Mouse (Mus musculus): ENCODE measurements at regions not wholly inside any gene's neighbourhood (a gene's known extent, or its start where the extent isn't known, plus 50 kb on each side); places are given as distances from the start of the nearest gene placed in this dataset.
"Not testable (repeated sequence)": the region's sequence is repeated elsewhere in the genome, so short reads cannot be mapped to it uniquely, and the experiment has no call there.

- H3K27me3 ChIP-seq: no peaks in the 10 kb centered on the region
- in situ Hi-C loops (cut with MboI; ENCODE audit: low pct_unique_long_range_greater_than_20kb): no loop called here
- TF ChIP-seq CTCF (IDR thresholded peaks at IDR 0.05): no peak
- DNase-seq (ENCODE audit: low read depth, low spot score) (no peak), ATAC-seq (no peak)
- CTCF ChIA-PET: no interaction called here
- POLR2A ChIA-PET: no interaction called here
Measured at GRCm38 (mm10) chr5:82024126-82024525, 1004.2 kb downstream of the Adgrl3 start.

GRCm38 (mm10) chr5:82034776-82035175 is 1014.8 kb downstream of the Adgrl3 start:
- no peak for TF ChIP-seq CTCF (IDR thresholded peaks at IDR 0.05)
- ChIA-PET CTCF (no interaction called here), POLR2A (no interaction called here)
- no peak for DNase-seq (ENCODE audit: low read depth, low spot score)
- in situ Hi-C loops (cut with MboI; ENCODE audit: low pct_unique_long_range_greater_than_20kb): no loop called here
- no peak for ATAC-seq
- H3K27me3 ChIP-seq: no peaks in the 10 kb centered on the region

DNA sequence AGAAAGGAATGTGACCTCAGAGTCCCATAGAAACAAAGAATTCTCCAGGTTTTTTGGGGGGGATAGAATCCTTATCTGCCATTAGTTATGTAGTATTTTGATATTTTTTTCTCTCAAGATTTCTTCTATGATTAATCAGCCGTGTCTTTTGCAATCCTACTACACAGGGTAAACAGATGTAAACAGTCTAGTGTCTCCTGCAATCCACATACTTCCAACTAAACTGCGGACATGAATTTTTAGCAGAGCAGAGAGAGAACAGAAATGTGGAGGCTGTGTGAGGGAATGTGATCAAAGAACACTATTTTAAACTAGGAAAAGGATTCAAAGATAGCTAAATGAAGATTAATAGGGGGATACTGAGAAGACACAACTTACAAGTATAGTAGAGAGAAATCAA is 1026.2 kb downstream of the Adgrl3 start:
- DNase-seq (ENCODE audit: low read depth, low spot score) (no peak), ATAC-seq (no peak)
- no peak for TF ChIP-seq CTCF (IDR thresholded peaks at IDR 0.05)
- in situ Hi-C loops (cut with MboI; ENCODE audit: low pct_unique_long_range_greater_than_20kb): no loop called here
- POLR2A ChIA-PET: no interaction called here
- CTCF ChIA-PET: no interaction called here
- peaks cover 3% of the 10 kb centered on the region for H3K27me3 ChIP-seq

DNA sequence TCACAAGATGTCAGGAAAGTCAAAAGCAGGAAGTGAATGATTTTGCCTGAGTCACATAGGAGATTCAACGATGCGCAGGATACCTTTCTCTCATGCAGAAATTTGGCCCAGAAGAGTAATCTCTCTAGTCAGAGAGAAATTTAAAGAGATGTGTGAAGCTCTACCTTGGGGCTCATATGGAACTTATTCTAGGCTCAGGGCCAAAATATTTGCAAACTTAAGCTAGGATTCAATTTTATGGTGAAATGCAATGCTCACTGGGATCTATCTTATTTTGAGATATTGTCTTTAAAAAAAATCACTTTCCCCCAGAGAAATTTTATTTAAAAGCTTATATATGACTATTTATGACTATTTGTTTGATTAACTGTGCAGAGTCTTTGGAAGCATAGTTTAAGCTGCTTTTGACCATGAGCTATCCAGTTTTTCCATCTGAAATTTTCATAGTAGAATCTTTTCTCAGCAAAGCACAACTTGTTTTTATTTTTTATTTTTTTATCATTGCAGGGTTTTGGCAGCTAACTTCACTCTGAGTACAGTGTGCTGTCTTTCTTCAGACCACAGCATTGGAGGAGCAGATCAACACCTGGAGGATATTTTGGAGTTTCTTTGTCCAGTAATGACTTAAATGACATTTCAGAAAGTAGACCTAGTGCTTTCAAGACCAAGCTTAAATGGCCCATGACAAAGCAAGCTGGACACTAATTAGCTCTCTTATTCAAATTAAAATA is 1039.3 kb downstream of the Adgrl3 start:
- ChIA-PET POLR2A (no interaction called here), CTCF (interaction anchor here (0.7 kb wide), 1 partner anchor 23 kb away, joined by 3 read pairs; no protein-coding TSS in a partner anchor)
- no peak for DNase-seq (ENCODE audit: low read depth, low spot score)
- no peaks in the 10 kb centered on the region for H3K27me3 ChIP-seq
- in situ Hi-C loops (cut with MboI; ENCODE audit: low pct_unique_long_range_greater_than_20kb): no loop called here
- no peak for TF ChIP-seq CTCF (IDR thresholded peaks at IDR 0.05)
- no peak for ATAC-seq

GRCm38 (mm10) chr5:82060679-82061078 is 1040.7 kb downstream of the Adgrl3 start:
- in situ Hi-C loops (cut with MboI; ENCODE audit: low pct_unique_long_range_greater_than_20kb): no loop called here
- DNase-seq (ENCODE audit: low read depth, low spot score): no peak
- TF ChIP-seq CTCF (IDR thresholded peaks at IDR 0.05): no peak
- ChIA-PET POLR2A (no interaction called here), CTCF (no interaction called here)
- H3K27me3 ChIP-seq: no peaks in the 10 kb centered on the region
- no peak for ATAC-seq

GRCm38 (mm10) chr5:82069221-82069620 is 1049.3 kb downstream of the Adgrl3 start:
- CTCF ChIA-PET; DNase-seq (ENCODE audit: low read depth, low spot score); ATAC-seq; H3K27me3 ChIP-seq; POLR2A ChIA-PET; in situ Hi-C loops (cut with MboI; ENCODE audit: low pct_unique_long_range_greater_than_20kb): not testable (repeated sequence)

GRCm38 (mm10) chr5:82089401-82089800 is 1069.5 kb downstream of the Adgrl3 start:
- TF ChIP-seq CTCF (IDR thresholded peaks at IDR 0.05): no peak
- POLR2A ChIA-PET: no interaction called here
- no peak for DNase-seq (ENCODE audit: low read depth, low spot score)
- in situ Hi-C loops (cut with MboI; ENCODE audit: low pct_unique_long_range_greater_than_20kb): no loop called here
- H3K27me3 ChIP-seq: no peaks in the 10 kb centered on the region
- ATAC-seq: no peak
- CTCF ChIA-PET: no interaction called here

DNA sequence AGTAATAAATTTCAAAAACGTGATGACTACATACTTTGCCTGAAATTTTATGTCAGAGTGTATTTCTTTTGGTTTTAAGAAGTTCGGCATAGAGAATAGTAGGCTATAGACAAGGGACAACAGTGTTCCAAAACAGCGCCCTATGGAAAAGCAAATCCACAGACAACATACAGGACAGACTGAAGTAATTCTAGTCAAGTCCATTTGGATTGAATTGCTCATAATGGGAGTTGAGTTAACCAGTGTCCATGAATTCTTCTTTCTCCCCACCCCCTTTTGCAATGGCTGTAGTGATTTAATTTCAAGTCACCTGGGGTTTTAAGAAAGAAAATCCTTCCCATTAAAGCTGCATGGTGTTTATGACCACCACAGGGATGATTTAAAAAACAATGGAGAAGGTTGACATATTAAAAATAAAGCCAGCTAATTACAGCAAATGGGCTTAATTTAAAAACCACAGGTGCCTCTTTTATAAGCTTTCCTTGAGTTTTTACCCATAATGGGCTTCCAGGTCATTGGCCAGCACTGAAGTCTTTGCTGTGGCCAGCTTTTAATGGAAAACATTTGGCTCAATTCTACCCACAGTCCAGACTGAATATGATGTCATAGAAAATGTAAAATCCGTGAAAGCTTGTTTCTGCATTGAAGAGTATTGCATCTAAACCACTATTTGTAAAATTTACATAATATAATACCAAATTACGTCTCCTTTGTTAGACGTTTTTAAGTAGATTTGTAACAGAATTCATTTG is 1083.3 kb downstream of the Adgrl3 start:
- POLR2A ChIA-PET: no interaction called here
- TF ChIP-seq CTCF (IDR thresholded peaks at IDR 0.05): no peak
- in situ Hi-C loops (cut with MboI; ENCODE audit: low pct_unique_long_range_greater_than_20kb): no loop called here
- DNase-seq (ENCODE audit: low read depth, low spot score) (no peak), ATAC-seq (no peak)
- CTCF ChIA-PET: no interaction called here
- no peaks in the 10 kb centered on the region for H3K27me3 ChIP-seq

GRCm38 (mm10) chr5:82103857-82104256 is 1083.9 kb downstream of the Adgrl3 start:
- ChIA-PET CTCF (no interaction called here), POLR2A (no interaction called here)
- in situ Hi-C loops (cut with MboI; ENCODE audit: low pct_unique_long_range_greater_than_20kb): no loop called here
- TF ChIP-seq CTCF (IDR thresholded peaks at IDR 0.05): no peak
- DNase-seq (ENCODE audit: low read depth, low spot score) (no peak), ATAC-seq (no peak)
- H3K27me3 ChIP-seq: no peaks in the 10 kb centered on the region

DNA sequence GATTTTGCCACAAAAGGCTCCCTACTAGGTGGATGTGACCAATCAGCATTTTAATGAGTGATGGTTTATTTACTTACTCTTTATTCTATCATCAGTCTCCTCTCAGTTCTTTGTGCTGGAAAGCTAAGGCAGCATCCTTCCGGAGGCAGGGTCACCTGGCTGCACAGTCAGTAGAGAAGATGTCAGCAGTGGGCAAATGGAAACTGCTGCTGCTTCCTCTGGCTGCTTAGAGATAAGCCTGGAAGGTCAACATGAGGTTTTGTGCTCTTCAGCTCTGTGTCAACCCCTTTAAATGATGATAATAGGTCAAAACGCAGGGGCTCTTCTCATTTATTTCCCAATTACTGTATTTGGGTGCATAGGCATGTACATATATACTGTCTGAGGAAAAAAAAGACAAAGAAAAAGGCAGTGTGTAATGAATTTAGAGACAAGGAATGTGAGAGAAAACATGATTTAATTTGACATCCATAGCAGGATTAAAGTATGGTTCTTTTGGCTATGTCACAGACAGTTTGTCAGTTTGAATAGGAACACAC is 1106.1 kb downstream of the Adgrl3 start:
- in situ Hi-C loops (cut with MboI; ENCODE audit: low pct_unique_long_range_greater_than_20kb): no loop called here

GRCm38 (mm10) chr5:82142063-82142462 is 1122.1 kb downstream of the Adgrl3 start:
- CTCF ChIA-PET: interaction anchor here (1.2 to 1.4 kb wide), 2 partner anchors 14 to 15 kb away, joined by 3 to 5 read pairs; no protein-coding TSS in a partner anchor
- DNase-seq (ENCODE audit: low read depth, low spot score) (no peak), ATAC-seq (no peak)
- TF ChIP-seq CTCF (IDR thresholded peaks at IDR 0.05): no peak
- H3K27me3 ChIP-seq: no peaks in the 10 kb centered on the region
- POLR2A ChIA-PET: no interaction called here
- in situ Hi-C loops (cut with MboI; ENCODE audit: low pct_unique_long_range_greater_than_20kb): no loop called here

More for the DNA sequence above, 1106.1 kb downstream of the Adgrl3 start:
- ATAC-seq (no peak), DNase-seq (ENCODE audit: low read depth, low spot score) (no peak)
- CTCF ChIA-PET: no interaction called here
- no peak for TF ChIP-seq CTCF (IDR thresholded peaks at IDR 0.05)
- POLR2A ChIA-PET: no interaction called here
- H3K27me3 ChIP-seq: no peaks in the 10 kb centered on the region
